36 mouse cellular contexts compared by ENCODE assay signal in the genomic region with DNA sequence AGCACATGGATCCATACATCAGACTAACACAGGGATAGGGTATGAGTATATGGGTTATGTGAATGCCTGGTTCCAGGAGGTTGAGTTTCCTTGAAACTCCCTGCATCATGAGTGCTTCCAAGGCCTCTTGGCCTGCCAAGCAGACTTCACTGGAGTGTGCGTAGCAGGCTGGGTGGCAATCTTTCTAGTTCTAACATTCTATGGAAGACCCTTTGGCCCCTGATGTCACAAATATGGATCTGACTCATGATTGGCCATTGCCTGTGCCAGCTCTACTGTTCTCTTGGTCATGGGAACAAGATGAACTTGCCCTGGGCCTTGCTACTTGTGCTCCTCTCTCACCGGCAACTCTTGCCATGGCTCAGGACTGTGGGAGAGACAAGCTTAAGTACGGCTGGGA. TPM values are rescaled to one million over a fixed set of nuclear protein-coding genes. Genes with fewer than 3 reads are reported as not detected.
"Had no signal": no experiment of that assay in that cellular context is flagged by ENCODE, and none has a peak within 500 bp of the region (broad histone marks: within the 10 kb centered on the region; RNA-seq: fewer than 3 reads in every experiment).

A gene (plus strand): TSS at position 301 of the 400 bp plus-strand sequence.

- H3K4me1 ChIP-seq: limb, embryonic 10.5 days; limb, embryonic 12.5 days; limb, embryonic 13.5 days; limb, embryonic 15.5 days; liver, embryonic 13.5 days; lung, embryonic 15.5 days; midbrain, embryonic 10.5 days; midbrain, embryonic 12.5 days; midbrain, embryonic 13.5 days; midbrain, embryonic 15.5 days had no signal

- DNase-seq: left cerebral cortex, postnatal 4 days; liver; liver, embryonic 13.5 days; liver, postnatal 0 days; lung, adult 18-20 months; lung, adult 2 months; lung, embryonic 14.5 days; lung, postnatal 10 days; lung, postnatal 14 days; lung, postnatal 36 days; lung, postnatal 4 days; midbrain, embryonic 14.5 days had no signal

- H3K4me3 ChIP-seq: left cerebral cortex, adult 2 months; limb, embryonic 10.5 days; limb, embryonic 12.5 days; limb, embryonic 13.5 days; limb, embryonic 15.5 days; liver, embryonic 12.5 days; liver, embryonic 13.5 days; liver, embryonic 15.5 days; lung, embryonic 15.5 days; megakaryocyte, embryonic 14.5 days; midbrain, embryonic 10.5 days; midbrain, embryonic 12.5 days; midbrain, embryonic 13.5 days; midbrain, embryonic 15.5 days; myocyte had no signal

- H3K27ac ChIP-seq: left cerebral cortex, adult 2 months; limb, embryonic 10.5 days; limb, embryonic 12.5 days; limb, embryonic 13.5 days; limb, embryonic 15.5 days; liver, embryonic 12.5 days; liver, embryonic 13.5 days; liver, embryonic 14.5 days; liver, embryonic 15.5 days; lung, embryonic 15.5 days; macrophage; midbrain, embryonic 10.5 days; midbrain, embryonic 12.5 days; midbrain, embryonic 13.5 days; midbrain, embryonic 15.5 days had no signal

- H3K27me3 ChIP-seq: limb, embryonic 12.5 days; limb, embryonic 13.5 days; limb, embryonic 15.5 days; lung, embryonic 15.5 days; midbrain, embryonic 12.5 days; midbrain, embryonic 13.5 days; midbrain, embryonic 15.5 days had no signal

- H3K36me3 ChIP-seq: limb, embryonic 10.5 days; limb, embryonic 12.5 days; limb, embryonic 13.5 days; limb, embryonic 15.5 days; liver, embryonic 12.5 days; liver, embryonic 13.5 days; liver, embryonic 15.5 days; lung, embryonic 15.5 days; midbrain, embryonic 10.5 days; midbrain, embryonic 12.5 days; midbrain, embryonic 13.5 days; midbrain, embryonic 15.5 days had no signal

RNA-seq across cellular contexts. Expression of the gene that starts here (rescaled TPM):
- polyA plus RNA-seq: limb, embryonic 10.5 days; limb, embryonic 11.5 days; limb, embryonic 12.5 days; limb, embryonic 13.5 days; limb, embryonic 14.5 days; limb, embryonic 15.5 days; liver, adult 2 months; liver, embryonic 11.5 days; liver, embryonic 12.5 days; liver, embryonic 13.5 days; liver, embryonic 14.5 days; liver, embryonic 15.5 days; liver, embryonic 16.5 days; liver, postnatal 0 days; lung, embryonic 14.5 days; macrophage; midbrain, embryonic 10.5 days; midbrain, embryonic 11.5 days; midbrain, embryonic 12.5 days; midbrain, embryonic 13.5 days; midbrain, embryonic 15.5 days; midbrain, embryonic 16.5 days; midbrain, postnatal 0 days; myocyte had no signal
